Mouse (Mus musculus): ENCODE data around the gene Aff1. TPM values are rescaled to one million over a fixed set of nuclear protein-coding genes. Genes with fewer than 3 reads are reported as not detected.

Gene Aff1
- polyA plus RNA-seq, 1 experiment from 2014 or later = 3.5 TPM

DNA sequence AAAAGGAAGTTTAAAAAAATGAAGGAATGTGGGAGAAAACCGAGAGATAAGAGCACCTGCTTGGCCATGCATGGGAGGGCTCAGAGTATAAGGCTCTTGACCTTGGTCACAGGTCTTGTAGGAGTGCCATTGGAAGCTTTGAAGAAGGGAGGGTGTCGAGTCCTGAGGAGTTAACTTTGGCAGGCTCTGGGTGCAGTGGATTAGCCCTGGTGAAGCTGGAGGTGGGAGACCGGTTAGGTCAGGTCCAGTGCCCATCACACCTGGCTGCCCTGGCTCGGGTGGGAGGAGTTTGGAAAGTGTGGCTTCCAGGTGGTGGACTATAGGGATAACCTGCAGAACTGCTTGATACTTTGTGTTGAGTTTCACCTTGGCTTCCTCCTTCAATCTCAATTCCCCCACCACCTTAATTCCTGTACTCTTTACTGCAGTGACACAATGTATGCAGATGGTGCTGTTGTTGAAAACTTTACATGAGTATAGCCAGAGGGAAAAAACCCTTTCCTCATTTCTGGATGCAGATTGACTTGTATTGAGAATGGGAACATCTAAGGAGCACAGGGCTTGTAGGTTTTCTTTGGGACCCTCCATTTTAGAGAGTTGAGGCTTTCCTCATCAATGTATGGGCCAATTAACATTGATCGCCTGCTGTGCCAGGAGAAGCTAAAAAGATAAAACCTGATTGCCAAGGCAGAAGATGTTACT lies 43.4 kb downstream of the Aff1 start:
- Histone ChIP-seq H3K36me3 (no peaks in the 10 kb centered on the region), H3K4me1 (no peaks in the 10 kb centered on the region), H3K27me3 (ENCODE audit: low read depth, poor library complexity, severe bottlenecking) (no peaks in the 10 kb centered on the region), H3K4me3 (no peak overlapping the region), H3K9me3 (replicated peaks) (no peaks in the 10 kb centered on the region), H3K27ac (replicated peaks) (no peak overlapping the region)
- WGBS = 74% methylated on average over 5 of the region's 5 CpGs
- DNase-seq (ENCODE audit: low spot score) = no peak

GRCm38 (mm10) chr5:103736553-103737207 lies 44.5 kb downstream of the Aff1 start:
- H3K27ac ChIP-seq (replicated peaks) = no peak overlapping the region
- no peaks in the 10 kb centered on the region for H3K27me3 ChIP-seq (ENCODE audit: low read depth, poor library complexity, severe bottlenecking)
- no peak overlapping the region for H3K4me3 ChIP-seq
- no peaks in the 10 kb centered on the region for H3K9me3 ChIP-seq (replicated peaks)
- H3K4me1 ChIP-seq = no peaks in the 10 kb centered on the region
- WGBS = 72% methylated on average over 6 of the region's 6 CpGs
- DNase-seq (ENCODE audit: low spot score) = no peak
- H3K36me3 ChIP-seq = no peaks in the 10 kb centered on the region

- Histone ChIP-seq H3K9me3 (replicated peaks) (no peaks in the 10 kb centered on the region), H3K36me3 (no peaks in the 10 kb centered on the region), H3K27ac (replicated peaks) (no peak overlapping the region), H3K4me3 (no peak overlapping the region), H3K4me1 (no peaks in the 10 kb centered on the region), H3K27me3 (ENCODE audit: low read depth, poor library complexity, severe bottlenecking) (no peaks in the 10 kb centered on the region)
- WGBS = 86% methylated on average over 26 of the region's 26 CpGs
- DNase-seq (ENCODE audit: low spot score) = no peak
These were observed 45.3 kb downstream of the Aff1 start for GRCm38 (mm10) chr5:103737208-103738066.

- H3K9me3 ChIP-seq (replicated peaks) = no peaks in the 10 kb centered on the region
- no peaks in the 10 kb centered on the region for H3K27me3 ChIP-seq (ENCODE audit: low read depth, poor library complexity, severe bottlenecking)
- no peak for DNase-seq (ENCODE audit: low spot score)
- H3K4me1 ChIP-seq = no peaks in the 10 kb centered on the region
- H3K36me3 ChIP-seq = no peaks in the 10 kb centered on the region
- WGBS = 90% methylated on average over 5 of the region's 5 CpGs
- no peak overlapping the region for H3K4me3 ChIP-seq
- no peak overlapping the region for H3K27ac ChIP-seq (replicated peaks)
These were observed 46.3 kb downstream of the Aff1 start for GRCm38 (mm10) chr5:103738509-103738908.

GRCm38 (mm10) chr5:103739163-103739562 lies 47.0 kb downstream of the Aff1 start:
- Histone ChIP-seq H3K9me3 (replicated peaks) (no peaks in the 10 kb centered on the region), H3K27me3 (ENCODE audit: low read depth, poor library complexity, severe bottlenecking) (no peaks in the 10 kb centered on the region), H3K4me1 (no peaks in the 10 kb centered on the region), H3K27ac (replicated peaks) (no peak overlapping the region), H3K36me3 (no peaks in the 10 kb centered on the region), H3K4me3 (no peak overlapping the region)
- 94% methylated on average over 5 of the region's 5 CpGs for WGBS
- no peak for DNase-seq (ENCODE audit: low spot score)

DNA sequence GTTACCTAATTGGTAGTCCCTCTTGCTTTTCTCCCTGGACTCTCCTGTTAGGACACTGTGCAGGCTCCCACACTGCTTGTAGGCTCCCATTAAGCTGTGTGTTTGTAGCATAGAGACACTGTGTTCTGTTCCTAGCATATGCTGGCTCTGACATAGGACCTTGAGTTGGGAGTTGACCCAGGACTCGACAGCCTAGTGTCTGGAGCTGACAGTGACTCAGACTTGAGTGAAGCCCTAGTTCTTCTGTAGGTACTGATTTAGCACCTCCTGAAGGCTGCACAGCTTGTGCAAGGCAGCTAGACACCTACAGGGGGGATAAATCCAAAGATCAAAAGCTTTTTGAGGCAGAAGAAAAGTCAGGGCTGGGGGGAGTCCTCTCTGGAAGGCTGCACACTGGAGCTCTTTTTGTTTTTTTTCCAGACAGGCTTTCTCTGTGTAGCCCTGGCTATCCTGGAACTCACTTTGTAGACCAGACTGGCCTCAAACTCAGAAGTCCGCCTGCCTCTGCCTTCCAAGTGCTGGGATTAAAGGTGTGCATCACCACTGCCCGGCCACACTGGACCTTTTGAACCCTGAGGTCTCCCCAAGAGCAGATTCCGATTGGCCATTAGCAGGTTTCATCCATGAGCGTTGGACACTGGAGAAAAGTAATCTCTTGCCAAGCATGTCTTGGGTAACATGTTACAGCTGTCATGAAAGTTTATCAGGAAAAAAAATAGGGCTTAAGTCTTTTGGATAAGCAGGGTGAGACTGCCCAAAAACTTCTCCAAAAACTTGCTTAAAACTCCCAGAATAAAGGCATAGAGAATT lies 48.1 kb downstream of the Aff1 start:
- H3K4me3 ChIP-seq = no peak overlapping the region

GRCm38 (mm10) chr5:103740903-103741246 lies 48.7 kb downstream of the Aff1 start:
- Histone ChIP-seq H3K27me3 (ENCODE audit: low read depth, poor library complexity, severe bottlenecking) (no peaks in the 10 kb centered on the region), H3K4me1 (no peaks in the 10 kb centered on the region), H3K4me3 (no peak overlapping the region), H3K36me3 (no peaks in the 10 kb centered on the region), H3K27ac (replicated peaks) (no peak overlapping the region), H3K9me3 (replicated peaks) (no peaks in the 10 kb centered on the region)
- no peak for DNase-seq (ENCODE audit: low spot score)
- WGBS = 91% methylated on average over 1 of the region's 1 CpGs

More for the DNA sequence above, 48.1 kb downstream of the Aff1 start:
- Histone ChIP-seq H3K27ac (replicated peaks) (no peak overlapping the region), H3K36me3 (no peaks in the 10 kb centered on the region), H3K4me1 (no peaks in the 10 kb centered on the region), H3K27me3 (ENCODE audit: low read depth, poor library complexity, severe bottlenecking) (no peaks in the 10 kb centered on the region), H3K9me3 (replicated peaks) (no peaks in the 10 kb centered on the region)
- 81% methylated on average over 5 of the region's 5 CpGs for WGBS
- DNase-seq (ENCODE audit: low spot score) = no peak

DNA sequence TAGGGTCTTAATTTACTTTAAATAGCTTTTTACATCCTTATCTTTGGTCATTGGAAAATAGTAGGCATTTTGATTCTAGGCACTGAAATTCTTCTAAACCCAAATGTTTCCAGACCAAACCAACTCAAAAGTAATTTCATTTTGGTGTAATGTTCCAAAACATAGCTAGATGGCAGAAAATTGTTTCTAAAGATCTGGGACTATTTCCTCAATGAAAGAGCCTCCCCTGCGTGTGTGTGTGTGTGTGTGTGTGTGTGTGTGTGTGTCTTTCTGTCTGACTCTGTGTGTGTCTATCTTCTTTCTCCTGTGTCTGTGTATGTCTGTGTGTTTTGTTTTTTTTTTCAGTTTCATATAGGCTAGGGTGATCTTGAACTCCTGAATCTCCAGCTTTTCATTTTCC lies 49.3 kb downstream of the Aff1 start:
- H3K27me3 ChIP-seq (ENCODE audit: low read depth, poor library complexity, severe bottlenecking) = no peaks in the 10 kb centered on the region
- no peaks in the 10 kb centered on the region for H3K4me1 ChIP-seq
- DNase-seq (ENCODE audit: low spot score) = no peak
- H3K36me3 ChIP-seq = no peaks in the 10 kb centered on the region
- 71% methylated on average over 1 of the region's 1 CpGs for WGBS
- H3K27ac ChIP-seq (replicated peaks) = no peak overlapping the region
- no peaks in the 10 kb centered on the region for H3K9me3 ChIP-seq (replicated peaks)
- H3K4me3 ChIP-seq = no peak overlapping the region

DNA sequence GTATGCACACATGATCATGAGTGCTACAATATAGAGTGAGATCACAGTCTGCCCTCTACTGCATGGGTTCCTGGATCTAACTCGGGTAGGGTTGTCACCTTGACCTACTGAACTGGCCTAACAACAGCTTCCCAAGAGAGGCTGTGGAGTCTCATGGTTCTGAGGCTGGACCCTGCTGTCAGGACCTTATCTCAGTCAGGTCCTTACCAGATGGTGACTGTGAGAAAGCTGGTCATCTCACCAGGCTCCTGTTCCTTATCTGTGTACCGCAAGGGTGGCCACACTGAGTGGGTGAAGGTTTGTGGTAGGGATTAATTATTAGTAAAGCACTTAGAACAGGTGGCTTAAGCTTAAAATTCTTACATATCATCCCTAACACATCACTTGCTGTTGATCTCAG lies 49.8 kb downstream of the Aff1 start:
- no peaks in the 10 kb centered on the region for H3K36me3 ChIP-seq
- no peaks in the 10 kb centered on the region for H3K27me3 ChIP-seq (ENCODE audit: low read depth, poor library complexity, severe bottlenecking)
- no peaks in the 10 kb centered on the region for H3K4me1 ChIP-seq
- no peak overlapping the region for H3K27ac ChIP-seq (replicated peaks)
- no peak overlapping the region for H3K4me3 ChIP-seq
- 78% methylated on average over 2 of the region's 2 CpGs for WGBS
- H3K9me3 ChIP-seq (replicated peaks) = no peaks in the 10 kb centered on the region
- no peak for DNase-seq (ENCODE audit: low spot score)

GRCm38 (mm10) chr5:103744531-103744930 lies 52.4 kb downstream of the Aff1 start:
- no peaks in the 10 kb centered on the region for H3K36me3 ChIP-seq
- no peak for DNase-seq (ENCODE audit: low spot score)
- peaks cover 5% of the 10 kb centered on the region for H3K4me1 ChIP-seq
- WGBS = 79% methylated on average over 6 of the region's 6 CpGs
- no peaks in the 10 kb centered on the region for H3K9me3 ChIP-seq (replicated peaks)
- H3K4me3 ChIP-seq = no peak overlapping the region
- no peak overlapping the region for H3K27ac ChIP-seq (replicated peaks)
- no peaks in the 10 kb centered on the region; the same call in 1 of the 2 replicates for H3K27me3 ChIP-seq (ENCODE audit: low read depth, poor library complexity, severe bottlenecking)

DNA sequence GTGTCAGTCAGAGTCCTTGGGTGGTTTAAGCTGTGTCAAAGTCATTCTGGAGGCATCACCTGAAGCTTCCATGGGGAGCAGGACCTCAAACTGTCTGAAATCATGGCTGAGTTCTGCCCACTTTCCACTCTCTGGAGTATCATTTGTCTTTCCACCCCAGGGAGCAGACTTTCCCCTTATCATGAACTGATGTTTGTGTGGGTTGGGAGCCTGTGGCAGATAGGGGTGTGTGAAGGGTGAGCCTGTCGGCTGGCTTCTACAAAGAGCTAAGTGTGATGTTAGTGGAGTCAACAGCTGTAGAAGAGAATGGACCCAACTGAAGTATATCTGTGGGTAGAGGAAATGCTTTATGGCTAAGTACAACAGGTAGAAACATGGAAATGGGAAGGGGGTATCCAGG lies 53.5 kb downstream of the Aff1 start:
- no peak overlapping the region for H3K4me3 ChIP-seq
- no peak overlapping the region for H3K27ac ChIP-seq (replicated peaks)
- peaks cover 10% of the 10 kb centered on the region for H3K4me1 ChIP-seq
- DNase-seq (ENCODE audit: low spot score) = no peak
- H3K36me3 ChIP-seq = no peaks in the 10 kb centered on the region
- H3K27me3 ChIP-seq (ENCODE audit: low read depth, poor library complexity, severe bottlenecking) = peaks cover 3% of the 10 kb centered on the region
- 91% methylated on average over 1 of the region's 1 CpGs for WGBS
- no peaks in the 10 kb centered on the region for H3K9me3 ChIP-seq (replicated peaks)

DNA sequence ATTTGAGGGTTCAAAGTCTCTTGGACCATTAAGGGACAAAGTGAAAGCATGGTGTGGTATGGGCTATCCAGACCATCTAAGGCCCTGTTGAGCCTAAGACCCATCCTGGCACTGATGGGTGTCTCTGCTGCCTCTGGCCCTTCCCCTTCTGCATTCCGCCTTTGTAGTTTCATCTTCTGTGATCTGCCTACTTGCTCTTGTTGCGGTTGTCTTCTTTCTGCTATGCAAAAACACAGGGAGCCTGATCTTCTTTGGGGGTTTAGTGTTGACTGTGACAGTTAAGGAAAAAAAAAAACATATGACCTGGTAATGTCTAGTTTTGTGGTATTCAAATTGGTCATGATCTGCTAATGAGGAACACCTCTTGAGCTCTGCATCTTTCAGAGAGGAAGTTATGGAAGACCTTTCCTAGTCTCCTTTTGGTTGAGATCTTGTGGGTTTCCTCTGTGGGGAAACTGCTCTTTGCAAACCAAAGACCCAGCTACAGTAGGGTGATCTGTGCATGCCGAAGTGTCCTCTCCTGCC lies 54.4 kb downstream of the Aff1 start:
- Histone ChIP-seq H3K9me3 (replicated peaks) (no peaks in the 10 kb centered on the region), H3K27ac (replicated peaks) (no peak overlapping the region), H3K27me3 (ENCODE audit: low read depth, poor library complexity, severe bottlenecking) (peaks cover 12% of the 10 kb centered on the region), H3K4me3 (no peak overlapping the region), H3K4me1 (peaks cover 10% of the 10 kb centered on the region), H3K36me3 (no peaks in the 10 kb centered on the region)
- DNase-seq (ENCODE audit: low spot score) = no peak
- 93% methylated on average over 3 of the region's 3 CpGs for WGBS
